Mouse (Mus musculus) kidney, embryonic 15.5 days (tissue): ENCODE measurements around the gene Itprip. TPM values are rescaled to one million over a fixed set of nuclear protein-coding genes. Genes with fewer than 3 reads are reported as not detected.

Experiments used
- ATAC-seq: fragments of 200-750 bp; cut with Nextera tagmentation; replicated peaks from 2 replicates; pipeline ENCODE4 v1.8.0; 2017; ENCODE audit warnings: moderate TSS enrichment; ENCODE audit not compliant: low FRiP score
- H3K27ac ChIP-seq: fragments of 300-500 bp; sonication (generic); 2 replicates; pipeline ENCODE4 v1.5.1; 2015; ENCODE audit warnings: mild to moderate bottlenecking, inconsistent platforms
- H3K27me3 ChIP-seq: fragments of 300-500 bp; sonication (generic); 2 replicates; pipeline ENCODE4 v1.6.1; 2015; ENCODE audit warnings: inconsistent platforms
- H3K36me3 ChIP-seq: fragments of 300-500 bp; sonication (generic); 2 replicates; pipeline ENCODE4 v1.6.1; 2015; ENCODE audit warnings: inconsistent platforms
- H3K4me1 ChIP-seq: fragments of 300-500 bp; sonication (generic); 2 replicates; pipeline ENCODE4 v1.6.1; 2015; ENCODE audit warnings: inconsistent platforms
- H3K4me2 ChIP-seq: fragments of 300-500 bp; sonication (generic); 2 replicates; pipeline ENCODE4 v1.6.1; 2015; ENCODE audit warnings: moderate library complexity, mild to moderate bottlenecking, inconsistent platforms
- H3K4me3 ChIP-seq: fragments of 300-500 bp; sonication (generic); replicated peaks from 2 replicates; pipeline ENCODE4 v1.5.1; 2015; ENCODE audit warnings: mild to moderate bottlenecking, inconsistent platforms
- H3K9ac ChIP-seq: fragments of 300-500 bp; sonication (generic); 2 replicates; pipeline ENCODE4 v1.6.1; 2015; ENCODE audit warnings: mild to moderate bottlenecking, inconsistent platforms
- H3K9me3 ChIP-seq: fragments of 300-500 bp; sonication (generic); replicated peaks from 2 replicates; pipeline ENCODE4 v1.6.1; 2016; ENCODE audit warnings: inconsistent platforms
- WGBS: fragments of 180-500 bp; shearing (Covaris S2); methylation state at CpG from one replicate; pipeline ENCODE4 v1.1.7; 2015; ENCODE audit warnings: mixed read lengths; 5-methylcytosine and 5-hydroxymethylcytosine counted together
- polyA plus RNA-seq: library from polyadenylated mRNA; unstranded; fragments of >200 nt; fragmentation: Nextera tagmentation; extraction: Ambion mirVana; gene quantifications from 2 replicates; pipeline ENCODE4 v1.2.1, GENCODE M21; 2015

The Itprip gene
- polyA plus RNA-seq, 1 experiment from 2014 or later: 19.4 TPM

DNA sequence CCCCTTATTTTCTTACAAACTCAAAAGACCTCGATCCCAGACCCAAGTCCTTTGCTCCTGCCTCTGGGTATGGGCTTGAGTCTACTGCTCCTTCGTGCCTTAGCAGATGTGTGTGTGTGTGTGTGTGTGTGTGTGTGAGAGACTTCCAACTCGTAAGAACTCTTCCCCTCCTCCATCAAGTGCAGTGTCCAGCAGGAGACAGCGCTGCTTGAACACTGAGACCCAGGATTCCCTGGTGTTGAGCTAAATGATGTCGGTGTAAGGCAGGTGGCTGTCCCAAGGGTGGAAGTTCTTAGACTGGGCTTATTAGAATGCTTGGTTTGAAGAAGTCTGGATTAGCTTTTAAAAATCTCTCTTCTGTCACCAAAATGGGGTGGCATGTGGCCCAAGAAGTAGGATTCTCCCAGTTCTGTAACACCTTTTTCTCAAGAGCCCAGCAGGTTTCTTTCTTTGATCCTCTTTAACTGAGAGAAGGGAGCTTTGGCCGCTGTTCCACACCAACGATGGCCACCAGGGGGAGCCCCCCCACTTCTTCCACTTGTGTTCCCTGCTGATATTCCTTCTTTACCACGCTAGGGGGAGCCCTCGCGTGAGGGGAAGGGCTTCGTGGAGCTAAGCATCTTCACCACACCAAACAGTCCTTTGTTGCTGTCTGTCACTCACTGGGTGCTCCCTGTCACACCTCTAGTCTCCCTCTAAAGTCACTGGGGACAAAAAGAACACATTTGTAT, 36.8 kb downstream of the Itprip start:
- no peaks in the 10 kb centered on the region for H3K9me3 ChIP-seq
- 26% methylated on average over 11 of the region's 11 CpGs for WGBS
- H3K27me3 ChIP-seq: no peaks in the 10 kb centered on the region
- no peak overlapping the region for H3K9ac ChIP-seq
- no peaks in the 10 kb centered on the region for H3K36me3 ChIP-seq
- peaks cover 41% of the 10 kb centered on the region for H3K4me1 ChIP-seq
- ATAC-seq: peak; percentile 57
- H3K4me3 ChIP-seq: no peak overlapping the region
- no peak overlapping the region for H3K4me2 ChIP-seq
- H3K27ac ChIP-seq: no peak overlapping the region

- no peak overlapping the region for H3K9ac ChIP-seq
- WGBS: 85% methylated on average over 7 of the region's 7 CpGs
Measured at GRCm38 (mm10) chr19:47881538-47881937, 37.6 kb downstream of the Itprip start.

DNA sequence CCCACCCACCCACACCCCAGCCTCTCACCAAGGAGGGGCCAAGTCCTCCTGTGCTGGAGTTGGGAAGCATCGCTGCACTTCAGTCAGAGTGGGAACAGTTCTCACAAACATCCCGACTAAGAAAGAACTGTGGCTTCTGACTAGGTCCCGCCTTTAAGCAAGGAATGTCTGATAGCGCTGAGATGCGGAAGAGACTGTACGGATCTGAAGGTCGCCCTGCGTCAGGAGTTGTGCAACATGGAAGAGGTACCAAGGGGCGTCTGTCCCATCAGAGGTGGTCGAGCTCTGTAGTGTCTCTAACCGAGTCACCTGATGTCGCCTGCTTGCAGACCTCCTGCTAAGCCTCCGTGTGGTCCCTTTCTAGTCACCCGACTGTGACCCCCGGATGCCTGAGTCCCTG, 42.8 kb downstream of the Itprip start:
- 77% methylated on average over 15 of the region's 15 CpGs for WGBS
- Histone ChIP-seq H3K4me2 (no peak overlapping the region), H3K27me3 (no peaks in the 10 kb centered on the region), H3K4me3 (no peak overlapping the region), H3K27ac (no peak overlapping the region), H3K9ac (no peak overlapping the region), H3K9me3 (no peaks in the 10 kb centered on the region), H3K36me3 (no peaks in the 10 kb centered on the region), H3K4me1 (no peaks in the 10 kb centered on the region)
- ATAC-seq: no peak

More at GRCm38 (mm10) chr19:47881538-47881937, 37.6 kb downstream of the Itprip start:
- ATAC-seq: no peak
- no peak overlapping the region for H3K4me3 ChIP-seq
- no peak overlapping the region for H3K4me2 ChIP-seq
- H3K4me1 ChIP-seq: peaks cover 35% of the 10 kb centered on the region
- no peak overlapping the region for H3K27ac ChIP-seq
- H3K36me3 ChIP-seq: no peaks in the 10 kb centered on the region
- no peaks in the 10 kb centered on the region for H3K9me3 ChIP-seq
- H3K27me3 ChIP-seq: no peaks in the 10 kb centered on the region

DNA sequence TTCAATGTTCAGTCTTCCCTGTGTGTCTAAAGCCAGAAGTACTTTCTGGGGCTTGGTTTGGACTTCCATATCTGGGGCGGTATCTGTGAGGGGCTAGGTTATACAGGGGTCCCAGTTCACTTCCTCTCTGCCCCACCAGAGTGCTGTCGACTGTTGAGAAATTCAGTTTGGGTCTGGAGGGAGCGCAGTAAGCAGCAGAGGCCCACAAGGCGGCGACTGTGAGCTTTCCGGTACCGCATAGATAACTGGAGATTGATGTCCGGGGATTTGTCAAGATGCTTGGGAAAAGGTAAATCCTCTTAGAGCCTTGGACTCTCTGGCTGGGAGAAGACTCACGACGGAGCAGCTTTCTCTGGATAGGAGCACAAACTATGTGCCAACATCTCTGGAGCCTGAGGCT, 47.6 kb downstream of the Itprip start:
- ATAC-seq: no peak
- 34% methylated on average over 10 of the region's 10 CpGs for WGBS
- no peaks in the 10 kb centered on the region for H3K27me3 ChIP-seq
- no peaks in the 10 kb centered on the region for H3K36me3 ChIP-seq
- no peak overlapping the region for H3K4me3 ChIP-seq
- H3K27ac ChIP-seq: no peak overlapping the region
- H3K9ac ChIP-seq: no peak overlapping the region
- no peaks in the 10 kb centered on the region for H3K9me3 ChIP-seq
- no peaks in the 10 kb centered on the region for H3K4me1 ChIP-seq
- no peak overlapping the region for H3K4me2 ChIP-seq

DNA sequence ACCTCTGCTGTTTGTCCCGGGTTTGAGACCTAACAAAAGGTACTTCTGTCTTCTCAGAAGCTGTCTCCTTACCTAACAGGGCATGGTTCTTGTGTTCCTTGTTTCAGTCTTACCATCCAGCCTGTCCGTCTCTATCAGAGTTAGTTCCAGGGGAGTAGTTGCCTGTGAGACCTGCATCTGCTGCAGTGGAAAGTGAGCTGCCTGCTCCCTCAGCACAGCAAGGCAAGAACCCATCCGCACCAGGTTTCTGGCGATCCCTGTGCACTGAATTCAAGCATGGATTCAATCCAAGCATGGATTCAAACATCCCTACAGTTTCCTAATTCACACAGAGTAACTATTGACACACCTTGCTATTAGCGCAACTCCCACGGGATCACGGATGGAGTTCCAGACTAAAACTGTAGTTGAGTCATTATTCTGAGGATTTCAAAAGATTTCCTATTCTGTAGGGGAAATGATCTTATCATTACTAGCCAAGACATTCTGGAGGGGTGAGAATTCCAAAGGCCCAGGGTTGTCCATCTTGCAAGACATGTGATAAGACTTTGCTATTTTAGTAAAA, 48.9 kb downstream of the Itprip start:
- no peak for ATAC-seq
- H3K4me3 ChIP-seq: no peak overlapping the region
- no peak overlapping the region for H3K4me2 ChIP-seq
- no peak overlapping the region for H3K9ac ChIP-seq
- H3K9me3 ChIP-seq: no peaks in the 10 kb centered on the region
- no peak overlapping the region for H3K27ac ChIP-seq
- WGBS: 76% methylated on average over 7 of the region's 7 CpGs
- H3K4me1 ChIP-seq: peaks cover 3% of the 10 kb centered on the region; the same call in 1 of the 2 replicates
- H3K27me3 ChIP-seq: no peaks in the 10 kb centered on the region
- no peaks in the 10 kb centered on the region for H3K36me3 ChIP-seq

- Histone ChIP-seq H3K36me3 (0 out of 2 replicates have a peak, but pooled peaks cover 2% of the 10 kb centered on the region), H3K9me3 (no peaks in the 10 kb centered on the region), H3K27me3 (no peaks in the 10 kb centered on the region), H3K4me1 (peaks cover 6% of the 10 kb centered on the region; the same call in 1 of the 2 replicates), H3K9ac (no peak overlapping the region), H3K4me3 (no peak overlapping the region), H3K27ac (no peak overlapping the region), H3K4me2 (no peak overlapping the region)
- ATAC-seq: no peak
- 35% methylated on average over 3 of the region's 3 CpGs for WGBS
Measured at GRCm38 (mm10) chr19:47869516-47869915, 49.6 kb downstream of the Itprip start.

GRCm38 (mm10) chr19:47868951-47869350, 50.1 kb downstream of the Itprip start:
- H3K36me3 ChIP-seq: peaks cover 8% of the 10 kb centered on the region; the same call in 1 of the 2 replicates
- ATAC-seq: no peak
- H3K27me3 ChIP-seq: no peaks in the 10 kb centered on the region
- no peak overlapping the region for H3K4me3 ChIP-seq
- no peaks in the 10 kb centered on the region for H3K9me3 ChIP-seq
- H3K4me1 ChIP-seq: peaks cover 6% of the 10 kb centered on the region; the same call in 1 of the 2 replicates
- WGBS: 59% methylated on average over 4 of the region's 4 CpGs
- H3K4me2 ChIP-seq: no peak overlapping the region
- H3K27ac ChIP-seq: no peak overlapping the region
- H3K9ac ChIP-seq: no peak overlapping the region

DNA sequence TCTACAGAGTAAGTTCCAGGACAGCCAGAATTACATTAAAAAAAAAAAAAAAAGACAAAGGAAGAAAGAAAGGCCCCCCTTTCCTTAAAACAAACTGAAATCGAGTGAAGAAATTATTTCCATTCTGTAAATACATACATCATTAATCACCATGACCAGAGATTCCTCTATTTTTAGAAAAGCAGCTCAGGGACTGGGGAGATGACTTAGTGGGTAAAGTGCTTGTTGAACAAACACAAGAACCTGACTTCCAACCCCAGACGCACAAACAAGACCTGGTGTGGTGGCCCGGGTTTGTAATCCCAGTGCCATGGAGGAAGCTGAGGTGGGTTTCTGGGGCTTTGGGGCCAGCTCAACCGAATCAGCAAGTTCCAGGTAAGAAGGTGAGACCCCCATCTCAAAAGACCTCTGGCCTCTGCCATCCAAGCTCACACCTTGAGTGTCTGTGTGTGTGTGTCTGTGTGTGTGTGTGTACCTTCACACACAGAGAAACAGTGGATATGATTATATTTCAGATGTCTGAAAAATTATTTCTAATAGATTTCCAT, 51.4 kb downstream of the Itprip start:
- no peak overlapping the region for H3K9ac ChIP-seq
- WGBS: 65% methylated on average over 4 of the region's 4 CpGs
- no peak for ATAC-seq

DNA sequence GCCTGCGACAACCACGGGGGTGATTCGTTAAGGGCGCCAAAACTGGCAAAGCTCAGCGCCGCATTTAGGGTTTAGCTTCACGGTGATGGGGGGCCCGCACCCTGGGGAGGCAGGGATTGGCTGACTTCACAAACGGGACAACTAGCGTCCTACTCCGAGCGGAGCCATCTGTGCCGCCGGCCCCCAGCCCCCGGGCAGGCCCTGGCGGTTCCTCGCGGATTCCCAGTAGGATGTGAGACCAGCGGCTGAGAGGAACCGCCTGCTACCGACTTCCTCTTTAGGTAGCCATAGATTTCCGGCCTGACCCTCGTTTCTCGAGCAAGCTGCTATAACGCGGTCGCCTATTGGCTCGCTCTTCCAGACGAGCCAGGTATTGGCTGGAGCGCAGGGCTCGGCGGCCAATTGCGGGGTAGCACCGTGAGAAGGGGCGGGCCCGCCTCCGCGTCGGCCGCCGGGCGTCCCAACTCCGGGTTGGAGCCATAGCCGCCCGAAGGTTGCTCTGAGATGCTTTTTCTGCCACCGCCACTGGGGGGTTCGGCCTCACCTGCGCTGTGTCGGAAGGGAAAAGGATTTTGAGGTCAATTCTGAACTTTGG, 53.6 kb downstream of the Itprip start, which contains the start of gene Gsto2:
Gsto2 (plus strand) TSS at position 182 of the 595 bp plus-strand sequence.
- Histone ChIP-seq H3K27ac (peak within 1 kb of the TSS; percentile 90), H3K9ac (peak within 1 kb of the TSS; percentile 84), H3K4me3 (peak within 1 kb of the TSS; percentile 73), H3K27me3 (no peaks in the 10 kb centered on the region), H3K36me3 (peaks cover 19% of the 10 kb centered on the region), H3K4me1 (peaks cover 6% of the 10 kb centered on the region; the same call in 1 of the 2 replicates), H3K9me3 (no peaks in the 10 kb centered on the region), H3K4me2 (peak within 1 kb of the TSS; percentile 89)
- ATAC-seq: peak; percentile 100
- under 1% methylated on average over 49 of the region's 49 CpGs for WGBS

More for the DNA sequence above, 51.4 kb downstream of the Itprip start:
- Histone ChIP-seq H3K4me1 (peaks cover 6% of the 10 kb centered on the region; the same call in 1 of the 2 replicates), H3K36me3 (peaks cover 13% of the 10 kb centered on the region; the same call in 1 of the 2 replicates), H3K27me3 (no peaks in the 10 kb centered on the region), H3K4me2 (no peak overlapping the region), H3K4me3 (no peak overlapping the region), H3K9me3 (no peaks in the 10 kb centered on the region), H3K27ac (no peak overlapping the region)

- Histone ChIP-seq H3K4me2 (peak overlapping the region; percentile 89), H3K9ac (peak overlapping the region; percentile 84; the same call in 1 of the 2 replicates)
Measured at GRCm38 (mm10) chr19:47864721-47865120, 54.4 kb downstream of the Itprip start.

DNA sequence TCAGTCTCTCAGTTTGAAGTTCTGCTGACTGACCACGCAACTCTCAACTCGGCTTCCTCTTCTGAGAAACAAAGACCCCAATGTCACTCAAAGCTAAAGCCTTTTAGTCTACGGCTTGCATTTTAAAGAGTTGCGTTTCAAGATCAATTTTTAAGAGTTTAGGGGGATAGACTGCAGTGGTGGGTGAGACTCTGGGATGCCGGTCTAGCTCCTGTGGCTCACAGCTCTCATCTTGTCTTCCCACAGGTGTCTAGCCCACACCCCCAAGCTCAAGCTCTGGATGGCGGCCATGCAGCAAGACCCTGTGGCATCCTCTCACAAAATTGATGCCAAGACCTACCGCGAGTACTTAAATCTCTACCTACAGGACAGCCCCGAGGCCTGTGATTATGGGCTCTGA, 55.0 kb downstream of the Itprip start:
- no peaks in the 10 kb centered on the region for H3K27me3 ChIP-seq
- no peak overlapping the region for H3K27ac ChIP-seq
- no peak overlapping the region for H3K4me3 ChIP-seq
- peaks cover 33% of the 10 kb centered on the region for H3K36me3 ChIP-seq
- ATAC-seq: no peak
- H3K9ac ChIP-seq: no peak overlapping the region
- H3K4me1 ChIP-seq: peaks cover 6% of the 10 kb centered on the region; the same call in 1 of the 2 replicates
- 96% methylated on average over 9 of the region's 9 CpGs for WGBS
- no peak overlapping the region for H3K4me2 ChIP-seq
- no peaks in the 10 kb centered on the region for H3K9me3 ChIP-seq

More at GRCm38 (mm10) chr19:47864721-47865120, 54.4 kb downstream of the Itprip start:
- Histone ChIP-seq H3K36me3 (peaks cover 27% of the 10 kb centered on the region), H3K27me3 (no peaks in the 10 kb centered on the region), H3K9me3 (no peaks in the 10 kb centered on the region), H3K4me1 (peaks cover 6% of the 10 kb centered on the region; the same call in 1 of the 2 replicates), H3K4me3 (peak overlapping the region; percentile 73), H3K27ac (peak overlapping the region; percentile 90; the same call in 1 of the 2 replicates)
- WGBS: 84% methylated on average over 7 of the region's 7 CpGs
- ATAC-seq: no peak

DNA sequence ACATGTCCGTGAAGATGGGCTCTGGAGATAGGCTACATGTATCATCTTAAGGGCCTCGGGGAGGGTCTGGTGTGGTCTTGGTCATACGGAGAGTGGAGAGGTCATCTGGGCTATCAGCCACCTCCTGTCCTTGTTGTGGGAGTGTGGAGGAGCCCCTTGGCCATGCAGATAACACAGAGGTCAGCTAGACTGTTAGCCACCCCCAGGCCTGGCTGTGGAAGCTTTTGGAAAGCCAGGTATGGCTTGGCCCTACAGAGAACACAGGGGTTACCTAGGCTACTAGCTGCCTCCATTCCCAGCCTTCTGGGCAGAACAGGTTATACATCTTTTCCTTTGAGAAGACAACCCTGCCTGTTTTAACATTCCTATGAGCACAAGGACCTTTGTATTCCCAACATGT, 56.5 kb downstream of the Itprip start:
- Histone ChIP-seq H3K4me2 (no peak overlapping the region), H3K4me1 (peaks cover 6% of the 10 kb centered on the region; the same call in 1 of the 2 replicates), H3K9ac (no peak overlapping the region), H3K27ac (no peak overlapping the region), H3K4me3 (no peak overlapping the region), H3K9me3 (no peaks in the 10 kb centered on the region), H3K36me3 (peaks cover 48% of the 10 kb centered on the region), H3K27me3 (no peaks in the 10 kb centered on the region)
- WGBS: 93% methylated on average over 3 of the region's 3 CpGs
- ATAC-seq: no peak
